Mouse (Mus musculus) liver, embryonic 11.5 days (tissue): ENCODE data around the gene Dnaaf5. TPM values are rescaled to one million over a fixed set of nuclear protein-coding genes. Genes with fewer than 3 reads are reported as not detected.

Experiments
- ATAC-seq: fragments of 200-750 bp; cut with Nextera tagmentation; replicated peaks from 2 replicates; pipeline ENCODE4 v1.8.0; 2017; ENCODE audit warnings: moderate number of reproducible peaks, mild to moderate bottlenecking, moderate TSS enrichment, moderate library complexity; ENCODE audit not compliant: low FRiP score
- DNase-seq: peaks from one replicate; pipeline ENCODE4 v3.0.0-alpha.2; 2017; ENCODE audit warnings: low spot score
- H3K27ac ChIP-seq: fragments of 300-500 bp; sonication (generic); 2 replicates; pipeline ENCODE4 v1.5.1; 2014; ENCODE audit warnings: mild to moderate bottlenecking, low read depth, low read length, control low read depth
- H3K27me3 ChIP-seq: fragments of 300-500 bp; sonication (generic); replicated peaks from 2 replicates; pipeline ENCODE4 v1.6.1; 2014; ENCODE audit warnings: low read length, mixed read lengths; ENCODE audit not compliant: control insufficient read depth, insufficient read depth
- H3K36me3 ChIP-seq: fragments of 300-500 bp; sonication (generic); 2 replicates; pipeline ENCODE4 v1.6.1; 2014; ENCODE audit warnings: mild to moderate bottlenecking, low read length, moderate library complexity, mixed read lengths; ENCODE audit not compliant: control insufficient read depth, insufficient read depth
- H3K4me1 ChIP-seq: fragments of 300-500 bp; sonication (generic); replicated peaks from 2 replicates; pipeline ENCODE4 v1.6.1; 2014; ENCODE audit warnings: low read length, mixed read lengths; ENCODE audit not compliant: control insufficient read depth, insufficient read depth
- H3K4me2 ChIP-seq: fragments of 300-500 bp; sonication (generic); 2 replicates; pipeline ENCODE4 v1.6.1; 2014; ENCODE audit warnings: mild to moderate bottlenecking, control low read depth, moderate library complexity
- H3K4me3 ChIP-seq: fragments of 300-500 bp; sonication (generic); 2 replicates; pipeline ENCODE4 v1.5.1; 2014; ENCODE audit warnings: low read depth, low read length, control low read depth
- H3K9ac ChIP-seq: fragments of 300-500 bp; sonication (generic); 2 replicates; pipeline ENCODE4 v1.6.1; 2014; ENCODE audit warnings: low read depth, low read length, control low read depth
- H3K9me3 ChIP-seq: fragments of 300-500 bp; sonication (generic); 2 replicates; pipeline ENCODE4 v1.6.1; 2016; ENCODE audit warnings: low read length, inconsistent platforms, mixed read lengths; ENCODE audit not compliant: control insufficient read depth
- WGBS: fragments of 180-500 bp; shearing (Covaris S2); extraction: QIAGEN DNeasy Blood & Tissue Kit; methylation state at CpG from one replicate; pipeline ENCODE4 v1.1.7; 2014; 5-methylcytosine and 5-hydroxymethylcytosine counted together
- polyA plus RNA-seq: library from polyadenylated mRNA; unstranded; fragments of >200 nt; fragmentation: Nextera tagmentation; extraction: Ambion mirVana; gene quantifications from 2 replicates; pipeline ENCODE4 v1.2.1, GENCODE M21; 2014

Gene Dnaaf5
- polyA plus RNA-seq, 1 experiment from 2014 or later, result 17.1 TPM

GRCm38 (mm10) chr5:139208183-139208582, 58.2 kb downstream of the Dnaaf5 start:
- H3K27me3 ChIP-seq, result no peaks in the 10 kb centered on the region
- H3K4me3 ChIP-seq, result no peak overlapping the region
- H3K27ac ChIP-seq, result no peak overlapping the region
- ATAC-seq (no peak), DNase-seq (no peak)
- H3K9me3 ChIP-seq, result no peaks in the 10 kb centered on the region
- no peak overlapping the region for H3K9ac ChIP-seq
- peaks cover 17% of the 10 kb centered on the region; the same call in 1 of the 2 replicates for H3K36me3 ChIP-seq
- H3K4me1 ChIP-seq, result peaks cover 19% of the 10 kb centered on the region
- no peak overlapping the region for H3K4me2 ChIP-seq

GRCm38 (mm10) chr5:139208871-139209684, 59.1 kb downstream of the Dnaaf5 start:
- no peak overlapping the region for H3K27ac ChIP-seq
- DNase-seq (no peak), ATAC-seq (peak; percentile 60; the same call in 1 of the 2 replicates)
- H3K4me3 ChIP-seq, result no peak overlapping the region
- peaks cover 19% of the 10 kb centered on the region for H3K4me1 ChIP-seq
- H3K4me2 ChIP-seq, result no peak overlapping the region
- H3K9me3 ChIP-seq, result no peaks in the 10 kb centered on the region
- H3K27me3 ChIP-seq, result no peaks in the 10 kb centered on the region
- H3K9ac ChIP-seq, result no peak overlapping the region
- 90% methylated on average over 10 of the region's 10 CpGs for WGBS
- peaks cover 17% of the 10 kb centered on the region; the same call in 1 of the 2 replicates for H3K36me3 ChIP-seq

- H3K4me1 ChIP-seq, result peaks cover 17% of the 10 kb centered on the region
- peaks cover 17% of the 10 kb centered on the region; the same call in 1 of the 2 replicates for H3K36me3 ChIP-seq
- H3K27ac ChIP-seq, result no peak overlapping the region
- no peak overlapping the region for H3K4me2 ChIP-seq
- H3K9me3 ChIP-seq, result no peaks in the 10 kb centered on the region
- ATAC-seq (no peak), DNase-seq (no peak)
- H3K4me3 ChIP-seq, result no peak overlapping the region
- 93% methylated on average over 7 of the region's 7 CpGs for WGBS
- no peaks in the 10 kb centered on the region for H3K27me3 ChIP-seq
- no peak overlapping the region for H3K9ac ChIP-seq
Observed at GRCm38 (mm10) chr5:139209685-139210026, 59.6 kb downstream of the Dnaaf5 start.

GRCm38 (mm10) chr5:139211737-139212385, 61.8 kb downstream of the Dnaaf5 start:
- ATAC-seq, result no peak
- Histone ChIP-seq H3K4me2 (no peak overlapping the region), H3K27ac (no peak overlapping the region), H3K27me3 (no peaks in the 10 kb centered on the region), H3K9ac (no peak overlapping the region), H3K36me3 (peaks cover 23% of the 10 kb centered on the region; the same call in 1 of the 2 replicates), H3K4me3 (no peak overlapping the region), H3K9me3 (no peaks in the 10 kb centered on the region), H3K4me1 (0 out of 2 replicates have a peak, but pooled peaks cover 2% of the 10 kb centered on the region)
- DNase-seq, result no peak
- 90% methylated on average over 11 of the region's 11 CpGs for WGBS

GRCm38 (mm10) chr5:139214298-139214697, 64.3 kb downstream of the Dnaaf5 start:
- H3K9me3 ChIP-seq, result no peaks in the 10 kb centered on the region
- no peak overlapping the region for H3K4me2 ChIP-seq
- no peak overlapping the region for H3K9ac ChIP-seq
- H3K4me1 ChIP-seq, result no peaks in the 10 kb centered on the region
- H3K27me3 ChIP-seq, result no peaks in the 10 kb centered on the region
- H3K36me3 ChIP-seq, result peaks cover 25% of the 10 kb centered on the region; the same call in 1 of the 2 replicates
- no peak overlapping the region for H3K4me3 ChIP-seq
- no peak overlapping the region for H3K27ac ChIP-seq
- no peak for ATAC-seq
- no peak for DNase-seq

GRCm38 (mm10) chr5:139215184-139215583, 65.2 kb downstream of the Dnaaf5 start:
- no peak for DNase-seq
- no peaks in the 10 kb centered on the region for H3K4me1 ChIP-seq
- no peak overlapping the region for H3K9ac ChIP-seq
- no peak overlapping the region for H3K27ac ChIP-seq
- WGBS, result 91% methylated on average over 5 of the region's 5 CpGs
- peaks cover 26% of the 10 kb centered on the region; the same call in 1 of the 2 replicates for H3K36me3 ChIP-seq
- ATAC-seq, result no peak
- no peak overlapping the region for H3K4me2 ChIP-seq
- no peaks in the 10 kb centered on the region for H3K27me3 ChIP-seq
- H3K9me3 ChIP-seq, result no peaks in the 10 kb centered on the region
- H3K4me3 ChIP-seq, result no peak overlapping the region

GRCm38 (mm10) chr5:139216121-139216520, 66.1 kb downstream of the Dnaaf5 start:
- H3K36me3 ChIP-seq, result peaks cover 20% of the 10 kb centered on the region; the same call in 1 of the 2 replicates
- no peaks in the 10 kb centered on the region for H3K9me3 ChIP-seq
- no peak overlapping the region for H3K4me2 ChIP-seq
- 81% methylated on average over 2 of the region's 2 CpGs for WGBS
- no peaks in the 10 kb centered on the region for H3K4me1 ChIP-seq
- H3K27me3 ChIP-seq, result no peaks in the 10 kb centered on the region
- DNase-seq, result no peak
- no peak for ATAC-seq
- H3K9ac ChIP-seq, result no peak overlapping the region
- H3K27ac ChIP-seq, result no peak overlapping the region
- no peak overlapping the region for H3K4me3 ChIP-seq

- no peak for DNase-seq
- H3K4me1 ChIP-seq, result no peaks in the 10 kb centered on the region
- 83% methylated on average over 3 of the region's 3 CpGs for WGBS
- no peak overlapping the region for H3K4me2 ChIP-seq
- H3K9me3 ChIP-seq, result no peaks in the 10 kb centered on the region
- H3K27me3 ChIP-seq, result no peaks in the 10 kb centered on the region
- no peak for ATAC-seq
- no peak overlapping the region for H3K27ac ChIP-seq
- H3K9ac ChIP-seq, result no peak overlapping the region
- no peak overlapping the region for H3K4me3 ChIP-seq
- H3K36me3 ChIP-seq, result peaks cover 21% of the 10 kb centered on the region; the same call in 1 of the 2 replicates
Observed at GRCm38 (mm10) chr5:139216774-139217173, 66.8 kb downstream of the Dnaaf5 start.
